Mouse (Mus musculus) midbrain, embryonic 14.5 days (tissue): ENCODE measurements around the gene Myo5c. TPM values are rescaled to one million over a fixed set of nuclear protein-coding genes. Genes with fewer than 3 reads are reported as not detected.

ENCODE experiments used
- ATAC-seq: fragments of 200-750 bp; cut with Nextera tagmentation; 2 replicates; pipeline ENCODE4 v1.8.0; 2017; ENCODE audit warnings: moderate number of reproducible peaks, moderate library complexity; ENCODE audit not compliant: low FRiP score, low TSS enrichment
- DNase-seq: peaks from one replicate; pipeline ENCODE4 v3.0.0-alpha.2; 2015
- H3K27ac ChIP-seq: fragments of 300-500 bp; sonication (generic); replicated peaks from 2 replicates; pipeline ENCODE4 v1.5.1; 2014; ENCODE audit warnings: mild to moderate bottlenecking, low read depth, low read length, moderate library complexity
- H3K27me3 ChIP-seq: fragments of 300-500 bp; sonication (generic); 2 replicates; pipeline ENCODE4 v1.6.1; 2014; ENCODE audit warnings: low read length, control low read depth, mixed read lengths; ENCODE audit not compliant: control insufficient read depth, insufficient read depth
- H3K36me3 ChIP-seq: fragments of 300-500 bp; sonication (generic); 2 replicates; pipeline ENCODE4 v1.6.1; 2014; ENCODE audit warnings: low read length, control low read depth; ENCODE audit not compliant: control insufficient read depth, insufficient read depth
- H3K4me1 ChIP-seq: fragments of 300-500 bp; sonication (generic); 2 replicates; pipeline ENCODE4 v1.6.1; 2014; ENCODE audit warnings: mild to moderate bottlenecking, antibody characterized with exemption, low read length, control low read depth; ENCODE audit not compliant: control insufficient read depth, insufficient read depth
- H3K4me2 ChIP-seq: fragments of 300-500 bp; sonication (generic); 2 replicates; pipeline ENCODE4 v1.6.1; 2014; ENCODE audit warnings: mild to moderate bottlenecking, low read length, moderate library complexity
- H3K4me3 ChIP-seq: fragments of 300-500 bp; sonication (generic); replicated peaks from 2 replicates; pipeline ENCODE4 v1.5.1; 2014; ENCODE audit warnings: low read depth, low read length
- H3K9ac ChIP-seq: fragments of 300-500 bp; sonication (generic); replicated peaks from 2 replicates; pipeline ENCODE4 v1.6.1; 2014; ENCODE audit warnings: mild to moderate bottlenecking, low read length, moderate library complexity
- H3K9me3 ChIP-seq: fragments of 300-500 bp; sonication (generic); 2 replicates; pipeline ENCODE4 v1.6.1; 2016; ENCODE audit warnings: low read length, control low read depth, mixed read lengths; ENCODE audit not compliant: control insufficient read depth
- WGBS: fragments of 180-500 bp; shearing (Covaris S2); extraction: QIAGEN DNeasy Blood & Tissue Kit; methylation state at CpG from one replicate; pipeline ENCODE4 v1.1.7; 2014; 5-methylcytosine and 5-hydroxymethylcytosine counted together
- polyA plus RNA-seq: library from polyadenylated mRNA; unstranded; fragments of >200 nt; fragmentation: Nextera tagmentation; extraction: Ambion mirVana; gene quantifications from 2 replicates; pipeline ENCODE4 v1.2.1, GENCODE M21; 2014

Myo5c gene
- 0.64 and 0.72 TPM in 2 replicates for polyA plus RNA-seq

DNA sequence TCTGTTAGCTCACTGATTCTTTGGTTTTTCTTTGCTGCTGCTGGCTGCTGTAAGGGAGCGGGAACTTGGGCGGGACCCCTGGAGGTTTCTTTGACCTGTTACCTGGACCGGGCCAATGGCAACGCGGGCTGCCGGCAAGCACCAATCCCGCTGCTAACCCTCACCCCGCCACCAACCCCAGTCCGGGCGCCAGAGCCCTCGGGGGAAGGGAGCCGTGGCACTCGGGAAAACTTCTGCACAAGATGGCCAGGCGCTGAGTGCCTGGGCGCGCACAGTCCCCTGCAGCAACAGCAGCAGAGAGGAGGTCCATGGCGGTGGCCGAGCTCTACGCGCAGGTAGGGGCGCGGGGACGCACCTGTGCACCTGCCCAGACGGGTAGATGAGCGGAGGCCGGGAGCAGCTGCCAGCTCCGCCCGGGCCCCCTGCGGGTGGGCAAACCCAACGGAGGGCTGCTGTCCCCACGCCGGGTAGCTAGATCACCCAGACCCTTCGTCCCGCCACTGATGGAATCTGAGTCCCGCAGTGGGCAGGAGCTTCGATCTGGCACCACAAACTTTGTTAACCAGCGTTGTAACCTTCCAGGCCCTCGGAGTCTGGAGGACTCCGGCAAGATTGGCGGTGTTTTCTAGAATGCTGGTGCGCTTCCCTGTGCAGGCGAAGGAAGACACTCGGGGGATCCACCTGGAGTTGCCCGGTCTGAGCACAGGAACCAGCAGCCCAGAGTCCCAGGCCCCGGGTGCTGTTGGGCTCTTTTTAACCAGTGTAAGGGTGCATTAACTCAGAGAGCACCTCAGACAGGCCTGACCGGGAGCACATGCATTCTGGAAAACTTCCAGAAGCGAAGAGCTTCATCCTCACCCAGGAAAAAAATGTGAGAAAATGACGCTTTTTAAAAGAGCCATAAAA is at the start of gene Myo5c:
Gene Myo5c, plus strand, starts transcription at position 180 of the 906 bp plus-strand sequence.
- no peak within 1 kb of the TSS for H3K27ac ChIP-seq
- peak within 1 kb of the TSS; percentile 30 for H3K4me3 ChIP-seq
- 4% methylated on average over 48 of the region's 48 CpGs for WGBS
- H3K4me2 ChIP-seq = peak within 1 kb of the TSS; percentile 58
- H3K9ac ChIP-seq = no peak within 1 kb of the TSS
- no peaks in the 10 kb centered on the region for H3K9me3 ChIP-seq
- H3K27me3 ChIP-seq = peaks cover 22% of the 10 kb centered on the region
- DNase-seq (peak; percentile 31), ATAC-seq (peak; percentile 37; the same call in 1 of the 2 replicates)
- H3K4me1 ChIP-seq = peaks cover 7% of the 10 kb centered on the region; the same call in 1 of the 2 replicates
- no peaks in the 10 kb centered on the region for H3K36me3 ChIP-seq

DNA sequence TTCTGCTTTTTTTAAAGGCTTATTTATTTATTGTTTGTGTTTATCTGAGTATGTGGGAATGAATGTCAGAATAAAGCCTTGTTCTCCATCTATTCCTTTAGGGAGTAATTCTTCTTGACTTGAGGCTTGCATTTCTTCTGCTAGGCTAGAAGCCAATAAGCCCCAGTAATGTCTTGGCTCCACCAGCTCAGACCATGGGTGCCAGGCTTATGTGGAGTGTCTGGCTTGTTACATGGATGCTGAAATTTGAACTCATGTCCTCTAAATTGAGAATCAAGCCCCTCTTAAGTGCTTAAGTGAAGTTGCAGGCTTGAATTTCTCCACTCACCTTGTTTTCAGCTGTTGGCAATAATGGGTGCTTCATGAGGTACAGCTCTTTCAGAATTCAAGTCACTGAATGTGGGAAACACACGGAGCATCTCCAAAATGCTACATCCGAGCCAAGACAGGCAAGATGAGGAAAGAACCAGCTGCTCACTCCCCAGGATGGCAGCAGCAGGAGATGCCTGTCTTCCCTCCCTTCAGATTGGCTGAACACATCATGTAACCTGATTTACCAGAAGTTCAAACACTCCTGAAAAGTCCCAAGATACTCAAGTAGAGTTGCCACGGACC is 44.1 kb upstream of the Myo5c start:
- no peaks in the 10 kb centered on the region for H3K27me3 ChIP-seq
- no peaks in the 10 kb centered on the region for H3K9me3 ChIP-seq
- DNase-seq (no peak), ATAC-seq (no peak)
- H3K9ac ChIP-seq = no peak overlapping the region
- H3K4me3 ChIP-seq = no peak overlapping the region
- H3K4me2 ChIP-seq = no peak overlapping the region
- no peak overlapping the region for H3K27ac ChIP-seq
- WGBS = 94% methylated on average over 3 of the region's 3 CpGs
- H3K4me1 ChIP-seq = no peaks in the 10 kb centered on the region
- peaks cover 73% of the 10 kb centered on the region for H3K36me3 ChIP-seq

DNA sequence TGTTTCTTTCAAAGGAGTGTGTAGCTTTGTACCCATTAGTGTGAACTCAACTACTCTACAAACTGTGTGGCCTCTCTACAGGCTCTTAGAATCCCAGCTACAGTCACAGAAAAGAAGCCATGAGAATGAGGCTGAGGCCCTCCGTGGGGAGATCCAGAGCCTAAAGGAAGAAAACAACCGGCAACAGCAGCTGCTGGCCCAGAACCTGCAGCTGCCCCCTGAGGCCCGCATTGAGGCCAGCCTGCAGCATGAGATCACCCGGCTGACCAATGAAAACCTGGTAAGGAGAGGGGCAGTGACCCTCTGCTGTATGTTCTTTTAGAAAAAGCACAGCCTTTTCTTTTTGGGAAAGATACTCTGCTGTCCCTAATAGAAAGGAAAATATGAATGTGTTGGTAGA is 38.0 kb upstream of the Myo5c start:
- Histone ChIP-seq H3K9ac (no peak overlapping the region), H3K4me1 (no peaks in the 10 kb centered on the region), H3K36me3 (peaks cover 73% of the 10 kb centered on the region), H3K9me3 (no peaks in the 10 kb centered on the region), H3K27ac (no peak overlapping the region), H3K27me3 (no peaks in the 10 kb centered on the region), H3K4me3 (no peak overlapping the region), H3K4me2 (no peak overlapping the region)
- ATAC-seq (no peak), DNase-seq (peak; percentile 10)
- WGBS = 29% methylated on average over 4 of the region's 4 CpGs

DNA sequence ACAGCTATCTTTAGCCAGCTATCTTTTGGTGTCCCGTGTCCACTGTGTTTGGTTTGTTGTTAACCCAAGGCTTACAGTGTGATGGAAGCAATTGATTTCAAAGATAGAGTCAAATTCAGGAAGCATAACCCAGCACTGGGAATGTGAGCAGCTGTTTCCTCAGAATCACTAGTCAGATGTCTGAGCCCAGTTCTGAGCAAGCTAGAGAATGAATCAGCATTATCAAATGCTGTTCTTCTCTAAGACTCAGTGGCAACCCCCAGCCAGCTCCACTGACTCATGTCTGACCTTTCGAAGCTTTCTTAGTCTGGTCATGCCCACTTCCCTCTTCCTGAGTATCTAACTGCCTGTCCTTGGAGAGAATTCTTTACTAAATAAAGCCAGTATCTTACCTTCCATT is 35.5 kb upstream of the Myo5c start:
- 77% methylated on average over 2 of the region's 2 CpGs for WGBS

DNA sequence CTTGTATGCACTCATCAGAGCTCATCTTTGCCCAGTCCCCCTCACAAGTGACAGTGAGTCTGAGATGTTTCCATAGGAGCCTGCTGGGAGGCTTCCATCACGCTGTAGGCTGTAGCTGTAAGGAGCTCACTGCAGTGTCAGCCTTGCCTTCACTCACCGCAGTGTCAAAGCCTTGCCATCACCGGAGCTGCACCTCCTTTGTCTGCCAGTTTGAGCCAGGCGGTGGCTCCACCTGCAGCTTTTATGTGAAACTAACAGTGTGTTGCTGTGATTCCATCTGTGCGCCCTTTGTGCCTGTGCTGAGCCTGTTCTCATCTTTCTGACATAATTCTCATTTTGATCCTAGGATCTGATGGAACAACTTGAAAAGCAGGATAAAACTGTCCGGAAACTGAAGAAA is 34.5 kb upstream of the Myo5c start:
- H3K9me3 ChIP-seq = no peaks in the 10 kb centered on the region
- H3K4me2 ChIP-seq = no peak overlapping the region
- no peak overlapping the region for H3K9ac ChIP-seq
- no peaks in the 10 kb centered on the region for H3K4me1 ChIP-seq
- no peak overlapping the region for H3K4me3 ChIP-seq
- ATAC-seq = no peak; the same call in 1 of the 2 replicates
- peak; percentile 72 for DNase-seq
- peaks cover 73% of the 10 kb centered on the region for H3K36me3 ChIP-seq
- H3K27me3 ChIP-seq = no peaks in the 10 kb centered on the region
- 39% methylated on average over 6 of the region's 6 CpGs for WGBS
- H3K27ac ChIP-seq = no peak overlapping the region; the same call in 1 of the 2 replicates

More for the DNA sequence above, 35.5 kb upstream of the Myo5c start:
- Histone ChIP-seq H3K36me3 (peaks cover 69% of the 10 kb centered on the region), H3K4me1 (no peaks in the 10 kb centered on the region), H3K27me3 (no peaks in the 10 kb centered on the region), H3K4me2 (no peak overlapping the region), H3K9me3 (no peaks in the 10 kb centered on the region), H3K4me3 (no peak overlapping the region), H3K27ac (no peak overlapping the region), H3K9ac (no peak overlapping the region)
- no peak for DNase-seq
- no peak for ATAC-seq

DNA sequence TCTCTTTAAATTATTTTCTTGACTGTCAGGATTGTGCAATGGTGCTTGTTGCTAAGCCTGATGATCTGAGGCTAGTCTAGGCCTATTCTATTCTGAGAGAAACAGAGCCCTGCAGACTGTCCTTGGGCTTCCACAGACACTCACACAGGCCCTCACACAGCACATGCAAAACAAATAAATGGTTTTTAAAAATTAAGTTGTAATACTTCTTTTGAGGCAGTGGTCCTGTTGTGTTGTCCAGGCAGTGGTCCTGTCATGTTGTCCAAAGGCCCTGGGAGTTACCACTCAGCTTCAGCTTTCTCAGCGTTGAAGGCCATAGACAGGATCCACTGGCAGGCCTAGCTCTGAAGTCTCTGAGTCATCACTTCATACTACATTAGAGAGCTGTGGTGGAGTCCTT is 30.3 kb upstream of the Myo5c start:
- Histone ChIP-seq H3K27me3 (no peaks in the 10 kb centered on the region), H3K4me3 (no peak overlapping the region), H3K27ac (no peak overlapping the region), H3K4me1 (no peaks in the 10 kb centered on the region), H3K4me2 (no peak overlapping the region), H3K9ac (no peak overlapping the region), H3K9me3 (no peaks in the 10 kb centered on the region), H3K36me3 (peaks cover 80% of the 10 kb centered on the region)
- ATAC-seq (no peak), DNase-seq (no peak)
- WGBS = 100% methylated on average over 1 of the region's 1 CpGs

DNA sequence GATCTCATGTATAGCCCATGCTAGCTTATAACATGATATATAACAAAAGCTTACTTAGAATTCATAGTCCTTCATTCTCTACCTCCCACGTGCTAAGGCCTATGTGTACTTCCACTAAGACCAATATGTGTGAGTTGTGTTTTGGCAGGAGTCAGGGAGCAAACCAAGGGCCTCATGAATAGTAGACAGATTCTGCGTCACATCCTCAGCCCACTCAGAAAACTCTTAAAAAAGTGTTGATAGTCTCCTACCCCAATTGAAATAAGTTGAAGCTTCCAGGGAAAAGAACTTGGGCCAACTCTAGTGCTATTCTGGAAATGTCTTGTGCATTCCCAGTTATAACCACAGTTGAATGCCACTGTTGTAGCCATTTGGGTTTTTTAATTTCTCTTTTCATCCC is 29.8 kb upstream of the Myo5c start:
- Histone ChIP-seq H3K9me3 (no peaks in the 10 kb centered on the region), H3K4me2 (no peak overlapping the region), H3K36me3 (peaks cover 75% of the 10 kb centered on the region), H3K27me3 (no peaks in the 10 kb centered on the region), H3K27ac (no peak overlapping the region), H3K9ac (no peak overlapping the region), H3K4me3 (no peak overlapping the region), H3K4me1 (no peaks in the 10 kb centered on the region)
- 93% methylated on average over 2 of the region's 2 CpGs for WGBS
- no peak for DNase-seq
- no peak for ATAC-seq

DNA sequence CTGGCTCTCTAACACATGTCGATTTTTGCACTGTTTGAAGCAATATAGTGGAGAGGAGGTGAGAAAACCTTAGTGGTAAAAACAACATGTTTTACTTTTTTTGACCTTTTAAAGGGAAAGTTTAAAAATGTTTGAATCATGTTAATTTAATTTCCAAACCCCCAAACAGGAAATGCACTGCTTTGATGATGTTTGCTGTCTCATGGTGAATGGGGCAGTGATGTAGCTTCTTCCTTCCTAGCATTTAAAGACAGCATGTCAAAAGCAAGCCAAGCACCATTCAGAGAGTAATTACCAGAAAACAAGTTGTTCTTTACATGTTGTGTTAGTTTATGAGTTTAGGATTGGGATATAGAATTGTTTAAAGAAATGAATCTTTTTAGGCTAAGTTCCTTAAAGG is 22.6 kb upstream of the Myo5c start:
- Histone ChIP-seq H3K9ac (no peak overlapping the region), H3K27me3 (no peaks in the 10 kb centered on the region), H3K4me1 (no peaks in the 10 kb centered on the region), H3K4me3 (no peak overlapping the region), H3K9me3 (no peaks in the 10 kb centered on the region), H3K27ac (no peak overlapping the region), H3K36me3 (peaks cover 70% of the 10 kb centered on the region), H3K4me2 (no peak overlapping the region)
- DNase-seq = no peak
- 84% methylated on average over 1 of the region's 1 CpGs for WGBS
- no peak for ATAC-seq
